8 mouse cellular contexts compared by ENCODE assay signal in genomic region chr16:21845800-21846671, GRCm38 (mm10). TPM values are rescaled to one million over a fixed set of nuclear protein-coding genes. Genes with fewer than 3 reads are reported as not detected.
DNase-seq lines count a peak whose midpoint lies in the region; ATAC-seq and TF ChIP-seq lines count a peak whose summit lies in the region.

No protein-coding gene starts in this region.

- H3K27me3 ChIP-seq in intestine, embryonic 16.5 days (replicated peaks; ENCODE audit: control insufficient read depth, insufficient read depth, low read length), result no peaks in the 10 kb centered on the region
- no peaks in the 10 kb centered on the region for H3K27me3 ChIP-seq in limb, embryonic 10.5 days (ENCODE audit: low read depth, poor library complexity, severe bottlenecking)
- no peaks in the 10 kb centered on the region for H3K27me3 ChIP-seq in midbrain, embryonic 14.5 days (ENCODE audit: control insufficient read depth, insufficient read depth, low read length)
- no peaks in the 10 kb centered on the region for H3K27me3 ChIP-seq in thymus, adult 2 months (ENCODE audit: control insufficient read depth, insufficient read depth, low read length)

- H3K9ac ChIP-seq in intestine, embryonic 16.5 days (ENCODE audit: low read depth, low read length), result peak overlapping the region; percentile 70
- peak overlapping the region; percentile 68 for H3K9ac ChIP-seq in midbrain, embryonic 14.5 days (replicated peaks; ENCODE audit: low read length)

- H3K4me2 ChIP-seq in intestine, embryonic 16.5 days (ENCODE audit: low read depth, low read length), result peak overlapping the region; percentile 83
- H3K4me2 ChIP-seq in midbrain, embryonic 14.5 days (ENCODE audit: low read length), result peak overlapping the region; percentile 62

- peak overlapping the region; percentile 59 for H3K4me3 ChIP-seq in intestine, embryonic 16.5 days (ENCODE audit: low read length)
- H3K4me3 ChIP-seq in limb, embryonic 10.5 days, result peak overlapping the region; percentile 56
- H3K4me3 ChIP-seq in midbrain, embryonic 14.5 days (replicated peaks; ENCODE audit: low read depth, low read length), result peak overlapping the region; percentile 52
- peak overlapping the region; percentile 35 for H3K4me3 ChIP-seq in thymus, adult 2 months (ENCODE audit: control insufficient read depth, insufficient read depth, low read length)

- 0% methylated on average over 16 of the region's 16 CpGs for WGBS in intestine, embryonic 16.5 days
- WGBS in limb, embryonic 10.5 days, result 2% methylated on average over 16 of the region's 16 CpGs
- 0% methylated on average over 16 of the region's 16 CpGs for WGBS in midbrain, embryonic 14.5 days
- WGBS in thymus, adult 2 months, result 5% methylated on average over 16 of the region's 16 CpGs

- TF ChIP-seq CTCF in thymus, adult 2 months (IDR thresholded peaks at IDR 0.05; ENCODE audit: borderline replicate concordance, control insufficient read depth, extremely low read depth, insufficient read depth, low read length, poor library complexity), result no peak

- peak; percentile 66 for DNase-seq in urinary bladder, postnatal 14 days (ENCODE audit: low spot score)
- no peak for DNase-seq in urinary bladder, postnatal 10 days (ENCODE audit: low spot score)
- peak; percentile 39 for DNase-seq in gastrocnemius, postnatal 25 days
- peak; percentile 81 for DNase-seq in limb, embryonic 10.5 days (ENCODE audit: low spot score)
- DNase-seq in midbrain, embryonic 14.5 days, result peak; percentile 97
- DNase-seq in thymus, adult 2 months, result peak; percentile 56

- H3K27ac ChIP-seq in intestine, embryonic 16.5 days (ENCODE audit: low read length), result peak overlapping the region; percentile 76
- peak overlapping the region; percentile 88 for H3K27ac ChIP-seq in limb, embryonic 10.5 days
- peak overlapping the region; percentile 94 for H3K27ac ChIP-seq in midbrain, embryonic 14.5 days (replicated peaks; ENCODE audit: low read depth, low read length)
- no peak overlapping the region for H3K27ac ChIP-seq in thymus, adult 2 months (ENCODE audit: control insufficient read depth, insufficient read depth, low read length)

- no peaks in the 10 kb centered on the region for H3K9me3 ChIP-seq in intestine, embryonic 16.5 days (ENCODE audit: control insufficient read depth, low read length)
- H3K9me3 ChIP-seq in limb, embryonic 10.5 days (replicated peaks), result no peaks in the 10 kb centered on the region
- no peaks in the 10 kb centered on the region for H3K9me3 ChIP-seq in midbrain, embryonic 14.5 days (ENCODE audit: control insufficient read depth, low read length)

- peak; percentile 88 for ATAC-seq in common myeloid progenitor, adult 5-6 weeks (replicated peaks; ENCODE audit: low read depth, poor library complexity, severe bottlenecking)
- ATAC-seq in intestine, embryonic 16.5 days, result peak; percentile 100
- peak; percentile 100 for ATAC-seq in midbrain, embryonic 14.5 days (ENCODE audit: low FRiP score, low TSS enrichment)

- TF ChIP-seq POLR2A in thymus, adult 2 months (IDR thresholded peaks at IDR 0.05; ENCODE audit: control insufficient read depth, extremely low read depth, insufficient read depth, low read length, poor library complexity), result no peak

- no peaks in the 10 kb centered on the region for H3K4me1 ChIP-seq in intestine, embryonic 16.5 days (ENCODE audit: control insufficient read depth, insufficient read depth, low read length)
- peaks cover 14% of the 10 kb centered on the region; the same call in 1 of the 2 replicates for H3K4me1 ChIP-seq in limb, embryonic 10.5 days
- peaks cover 7% of the 10 kb centered on the region; the same call in 1 of the 2 replicates for H3K4me1 ChIP-seq in midbrain, embryonic 14.5 days (ENCODE audit: control insufficient read depth, insufficient read depth, low read length)
- no peaks in the 10 kb centered on the region; the same call in none of the 2 replicates for H3K4me1 ChIP-seq in thymus, adult 2 months (replicated peaks; ENCODE audit: control insufficient read depth, insufficient read depth, low read length)

- H3K36me3 ChIP-seq in intestine, embryonic 16.5 days (ENCODE audit: control insufficient read depth, insufficient read depth, low read length), result no peaks in the 10 kb centered on the region
- H3K36me3 ChIP-seq in limb, embryonic 10.5 days, result no peaks in the 10 kb centered on the region
- H3K36me3 ChIP-seq in midbrain, embryonic 14.5 days (ENCODE audit: control insufficient read depth, insufficient read depth, low read length), result no peaks in the 10 kb centered on the region
- no peaks in the 10 kb centered on the region for H3K36me3 ChIP-seq in thymus, adult 2 months (ENCODE audit: control insufficient read depth, insufficient read depth, low read length)

RNA-seq across cellular contexts. Expression of gene Map3k13, which starts 51.9 kb away (rescaled TPM):
- 0.05 and 0.69 TPM in 2 replicates for total RNA-seq in common myeloid progenitor, adult 5-6 weeks (2017)
- under 1 TPM; 0.41 to 0.46 TPM for total RNA-seq in gastrocnemius, postnatal 25 days (2021)
- 2.2 and 2.8 TPM in 2 replicates for polyA plus RNA-seq in intestine, embryonic 16.5 days (2015; fragmentation: Nextera tagmentation; extraction: Ambion mirVana)
- 1.2 and 1.8 TPM in 2 replicates for polyA plus RNA-seq in limb, embryonic 10.5 days (2016; fragmentation: Nextera tagmentation; extraction: Ambion mirVana)
- 6.6 and 9.3 TPM in 2 replicates for polyA plus RNA-seq in midbrain, embryonic 14.5 days (2014; fragmentation: Nextera tagmentation; extraction: Ambion mirVana)
- polyA plus RNA-seq in thymus, adult 2 months (2012; rRNA removed), result 2.0 and 2.3 TPM in 2 replicates

RNA-seq across cellular contexts. Expression of gene Ehhadh, which starts 58.4 kb away (rescaled TPM):
- 3.3 and 5.2 TPM in 2 replicates for total RNA-seq in common myeloid progenitor, adult 5-6 weeks (2017)
- total RNA-seq in gastrocnemius, postnatal 25 days (2021), result 1 to 10 TPM; 3.4 to 4.4 TPM
- polyA plus RNA-seq in intestine, embryonic 16.5 days (2015; fragmentation: Nextera tagmentation; extraction: Ambion mirVana), result 20.2 and 25.9 TPM in 2 replicates
- polyA plus RNA-seq in limb, embryonic 10.5 days (2016; fragmentation: Nextera tagmentation; extraction: Ambion mirVana), result 1.6 and 2.5 TPM in 2 replicates
- polyA plus RNA-seq in midbrain, embryonic 14.5 days (2014; fragmentation: Nextera tagmentation; extraction: Ambion mirVana), result 1.2 and 1.6 TPM in 2 replicates
- 8.0 and 9.6 TPM in 2 replicates for polyA plus RNA-seq in thymus, adult 2 months (2012; rRNA removed)
